Mouse (Mus musculus) mammary gland, adult 2 months (tissue): ENCODE measurements around the gene Fam92a. TPM values are rescaled to one million over a fixed set of nuclear protein-coding genes. Genes with fewer than 3 reads are reported as not detected.

Experiments
- polyA plus RNA-seq: library from polyadenylated mRNA; depleted of rRNA; stranded (reverse); fragments of >200 nt; gene quantifications from 2 replicates; pipeline ENCODE4 v1.2.3, GENCODE M21; 2012; ENCODE audit warnings: low replicate concordance; rRNA removed

The Fam92a gene
- 3.4 and 5.5 TPM in 2 replicates for polyA plus RNA-seq

GRCm38 (mm10) chr4:12171318-12172091, at the start of gene Fam92a:
TSS of gene Fam92a (minus strand) at chr4:12172015.

GRCm38 (mm10) chr4:12140141-12140567, 31.7 kb downstream of the Fam92a start, which contains the start of gene Rbm12b1:
TSS of gene Rbm12b1 (plus strand) at chr4:12140264.

Other genes with a start within 250 kb of the Fam92a start
- gene Gm10604, start 190.8 kb downstream of the Fam92a start, polyA plus RNA-seq, result not detected in 2 replicates
- 1.1 and 1.8 TPM in 2 replicates for gene Rbm12b2, start 82.6 kb downstream of the Fam92a start, polyA plus RNA-seq
- 2.1 and 2.2 TPM in 2 replicates for gene Rbm12b1, start 31.8 kb downstream of the Fam92a start, polyA plus RNA-seq